Mouse (Mus musculus) testis, adult 2 months (tissue): Measurements from ENCODE around the gene Gabrg3.

Source experiments
- CTCF ChIP-seq: fragments of 200-500 bp; IDR thresholded peaks from 2 replicates; pipeline ENCODE4 v1.5.1; 2012; ENCODE audit warnings: low read depth, mild to moderate bottlenecking, inconsistent platforms, low read length, moderate library complexity; ENCODE audit not compliant: control insufficient read depth, insufficient read depth, insufficient replicate concordance
- POLR2A ChIP-seq: fragments of 200-500 bp; IDR thresholded peaks from 2 replicates; pipeline ENCODE4 v1.6.1; 2012; ENCODE audit warnings: low read depth, mild to moderate bottlenecking, inconsistent platforms, low read length, moderate library complexity; ENCODE audit not compliant: control insufficient read depth

DNA sequence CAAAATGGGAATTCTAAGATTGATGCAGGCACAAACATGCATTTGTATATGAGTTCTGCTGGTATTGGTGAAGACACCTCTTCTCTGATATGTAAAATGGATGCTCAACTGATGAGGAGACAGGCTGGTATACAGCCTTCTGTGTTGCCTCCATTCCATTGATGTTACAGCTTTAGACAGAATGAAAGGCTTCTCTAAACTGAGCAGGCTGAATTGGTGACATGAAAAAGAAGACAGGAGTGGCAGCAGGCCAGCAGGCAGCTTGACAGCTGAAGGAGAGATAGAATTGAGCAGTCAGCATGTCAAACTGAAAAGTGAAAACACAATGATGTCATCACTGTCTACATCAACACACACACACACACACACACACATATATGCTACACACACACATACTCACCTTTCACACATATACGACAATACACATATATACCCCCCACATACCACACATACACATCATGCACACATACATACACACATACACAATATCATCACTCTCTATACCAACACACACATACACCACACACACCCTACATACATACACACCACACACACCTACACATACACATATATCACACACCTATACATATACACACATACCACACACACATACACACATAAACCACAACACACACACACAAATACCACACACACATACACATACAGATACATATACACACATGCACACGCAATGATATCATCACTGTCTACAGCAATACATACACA lies 315.4 kb downstream of the Gabrg3 start:
- TF ChIP-seq POLR2A (no peak), CTCF (no peak)
